Mouse (Mus musculus) left cerebral cortex, postnatal 10 days (tissue): ENCODE data around the gene Dntt. TPM values are rescaled to one million over a fixed set of nuclear protein-coding genes. Genes with fewer than 3 reads are reported as not detected.

ENCODE experiments used
- DNase-seq, 2 experiments: peaks; one replicate each; pipeline ENCODE4 v3.0.0; 2021 to 2022; ENCODE audit warnings: low spot score in 2 of 2, mixed read lengths in 1 of 2; ENCODE audit errors: extremely low spot score in 1 of 2
- intact Hi-C: fragments of 180-260 bp; cut with DNase I; formaldehyde crosslinking; loops from one replicate; pipeline ENCODE4 v1.15.1; 2025
- total RNA-seq, 2 experiments: library from RNA; stranded (reverse); gene quantifications; 2 replicates each; pipeline ENCODE4 v1.2.3; 2021

The Dntt gene
- under 1 TPM in 1 of 2 experiments, not detected in 1; 0.18 TPM for total RNA-seq

DNA sequence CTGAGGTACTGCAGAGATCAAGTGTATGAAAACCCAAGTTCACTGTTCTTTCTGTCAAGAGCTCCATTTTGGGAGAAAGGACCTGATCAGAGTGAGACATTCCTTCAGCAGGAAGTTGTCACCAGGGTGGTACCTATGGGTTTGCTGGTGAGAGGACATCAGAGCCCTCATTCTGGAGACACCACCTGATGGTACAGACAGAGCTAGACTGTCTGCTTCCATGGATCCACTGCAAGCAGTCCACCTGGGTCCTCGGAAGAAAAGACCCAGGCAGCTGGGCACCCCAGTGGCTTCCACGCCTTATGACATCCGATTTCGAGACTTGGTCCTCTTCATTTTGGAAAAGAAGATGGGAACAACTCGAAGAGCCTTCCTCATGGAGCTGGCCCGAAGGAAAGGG, at the start of gene Dntt:
Gene Dntt (plus strand): TSS at position 57 of the 400 bp plus-strand sequence.
- no peak for DNase-seq
- intact Hi-C loops = no loop called here

- DNase-seq = no peak
- intact Hi-C loops = no loop called here
Measured at GRCm38 (mm10) chr19:40980671-40981070, 48.4 kb upstream of the Dntt start.

GRCm38 (mm10) chr19:40984536-40984935, 44.5 kb upstream of the Dntt start:
- intact Hi-C loops = no loop called here
- DNase-seq = peak in 1 of 2 experiments; percentile 34

DNA sequence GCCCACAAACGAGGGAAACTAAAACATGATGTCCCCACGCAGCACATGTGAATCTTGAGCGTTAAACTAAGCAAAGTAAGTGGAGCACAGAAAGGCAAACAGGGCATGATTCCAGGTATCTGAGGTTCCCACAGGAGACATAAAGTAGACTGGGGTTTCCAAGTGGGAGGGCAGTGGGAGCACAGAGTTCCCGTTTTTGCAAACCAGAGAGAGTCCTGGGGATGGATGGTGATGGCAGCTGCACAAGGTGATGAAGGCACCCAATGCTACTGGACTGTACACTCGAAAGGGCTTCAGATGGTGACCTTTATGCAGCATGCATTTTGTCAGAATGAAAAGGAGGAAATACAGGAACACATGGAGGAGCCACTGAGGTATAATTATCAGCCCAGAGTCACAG, 40.2 kb upstream of the Dntt start:
- DNase-seq = no peak

DNA sequence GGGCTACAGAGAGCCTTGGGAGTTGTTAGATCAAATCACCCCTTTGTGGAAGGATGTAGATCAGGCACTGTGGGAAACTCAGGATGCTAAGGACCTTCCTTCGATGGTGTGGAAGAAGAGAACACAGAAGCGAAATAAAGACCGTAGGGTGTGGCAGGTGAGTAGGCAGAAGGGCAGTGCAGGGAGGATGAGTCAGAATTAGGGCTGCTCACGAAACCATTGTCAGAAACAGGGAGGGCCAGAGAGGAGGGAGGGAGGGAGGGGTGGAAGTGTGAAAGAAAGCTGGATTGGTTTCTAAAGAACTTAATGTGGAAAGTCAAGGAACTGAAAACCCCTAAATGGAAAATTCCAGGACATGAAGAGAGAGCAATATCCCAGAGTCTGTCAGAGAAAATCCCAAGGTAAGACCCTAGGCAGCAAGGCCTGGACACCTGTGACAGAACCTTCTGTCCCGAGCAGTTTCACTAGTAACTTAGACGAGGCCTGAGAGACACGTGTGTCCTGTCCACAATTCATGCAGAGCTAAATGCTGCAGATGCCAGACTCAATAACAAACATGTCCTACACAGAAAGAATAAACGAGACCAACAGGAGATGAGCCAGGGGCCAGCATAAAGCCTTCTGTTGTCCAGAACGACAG, 39.0 kb upstream of the Dntt start:
- no peak for DNase-seq
- intact Hi-C loops = no loop called here

More for the DNA sequence above, 40.2 kb upstream of the Dntt start:
- intact Hi-C loops = no loop called here

- DNase-seq = no peak
- intact Hi-C loops = no loop called here
Measured at GRCm38 (mm10) chr19:40990781-40991343, 38.2 kb upstream of the Dntt start.

GRCm38 (mm10) chr19:40991626-40992025, 37.4 kb upstream of the Dntt start:
- intact Hi-C loops = no loop called here
- no peak for DNase-seq

DNA sequence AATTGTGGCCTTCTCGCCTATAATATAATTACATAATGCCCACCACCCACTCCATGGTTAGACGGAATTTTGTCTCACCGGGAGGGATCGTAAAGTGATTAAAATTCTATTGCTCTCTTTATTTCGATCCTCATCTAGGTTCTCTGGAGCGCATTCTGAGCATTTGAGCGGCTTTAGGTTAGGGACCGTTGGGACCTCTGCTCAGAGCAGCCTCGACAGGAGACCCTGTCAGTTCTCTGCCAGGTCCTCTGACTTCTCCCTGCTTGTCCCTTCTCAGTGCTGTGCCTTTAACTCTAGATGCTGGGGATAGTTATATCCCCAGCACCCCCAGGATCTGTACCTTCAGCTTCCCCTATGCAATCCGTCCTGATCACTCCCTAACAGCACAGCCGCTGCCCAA, 37.0 kb upstream of the Dntt start:
- intact Hi-C loops = no loop called here
- DNase-seq = no peak

GRCm38 (mm10) chr19:40992517-40993044, 36.5 kb upstream of the Dntt start:
- DNase-seq = no peak
- intact Hi-C loops = no loop called here

- intact Hi-C loops = no loop called here
- DNase-seq = no peak
Measured at GRCm38 (mm10) chr19:40993356-40993755, 35.7 kb upstream of the Dntt start.

DNA sequence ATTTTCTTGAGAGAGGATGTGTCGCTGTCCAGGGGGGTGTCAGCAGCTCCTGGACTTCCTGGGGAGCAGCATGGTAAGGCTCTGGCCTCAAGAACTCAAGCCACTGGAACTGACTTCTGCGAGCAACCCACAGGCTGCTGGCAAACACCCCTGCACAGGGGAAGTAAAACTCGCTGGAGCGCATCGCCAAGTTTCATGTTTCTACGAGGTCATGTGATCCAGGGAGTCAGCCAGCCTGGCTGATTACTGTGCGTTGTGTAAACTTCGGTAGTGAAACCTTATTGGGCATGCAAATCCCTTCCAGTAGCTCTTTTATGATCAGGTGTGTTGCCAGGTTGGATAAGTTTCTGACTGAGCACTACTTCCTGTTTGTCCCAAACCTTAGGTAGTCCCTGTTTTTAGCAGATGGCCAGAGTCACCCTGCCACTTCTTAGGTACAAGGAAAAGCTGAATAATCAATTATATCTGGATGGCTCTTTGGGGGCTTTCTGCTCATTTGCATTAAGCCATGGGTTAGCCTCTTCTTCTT, 35.0 kb upstream of the Dntt start, which contains the start of gene Blnk:
Gene Blnk (minus strand): TSS at position 479 of the 529 bp plus-strand sequence.
- intact Hi-C loops = no loop called here
- peak; percentile 52 to 63 for DNase-seq

DNA sequence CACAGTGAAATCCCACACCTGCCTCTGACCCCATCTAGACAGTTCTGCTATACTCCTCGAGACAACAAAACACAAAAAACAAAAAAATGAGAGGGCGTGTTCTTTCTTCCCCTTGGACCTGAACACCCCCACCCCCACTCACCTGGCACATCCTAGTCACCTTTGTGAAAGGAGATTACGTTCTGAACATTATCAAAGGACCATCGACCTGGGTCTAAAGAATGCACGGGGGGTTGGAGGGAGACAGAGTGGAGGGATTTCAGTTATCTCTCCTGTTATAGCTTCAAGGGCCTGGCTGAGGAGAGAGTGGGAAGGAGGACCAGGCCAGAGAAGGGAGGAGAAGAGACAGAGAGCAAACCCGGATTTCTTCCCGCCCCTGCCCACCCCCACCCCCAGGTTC, 34.2 kb upstream of the Dntt start:
- intact Hi-C loops = no loop called here
- no peak for DNase-seq

- intact Hi-C loops = no loop called here
- no peak for DNase-seq
Measured at GRCm38 (mm10) chr19:40995449-40996401, 33.4 kb upstream of the Dntt start.

DNA sequence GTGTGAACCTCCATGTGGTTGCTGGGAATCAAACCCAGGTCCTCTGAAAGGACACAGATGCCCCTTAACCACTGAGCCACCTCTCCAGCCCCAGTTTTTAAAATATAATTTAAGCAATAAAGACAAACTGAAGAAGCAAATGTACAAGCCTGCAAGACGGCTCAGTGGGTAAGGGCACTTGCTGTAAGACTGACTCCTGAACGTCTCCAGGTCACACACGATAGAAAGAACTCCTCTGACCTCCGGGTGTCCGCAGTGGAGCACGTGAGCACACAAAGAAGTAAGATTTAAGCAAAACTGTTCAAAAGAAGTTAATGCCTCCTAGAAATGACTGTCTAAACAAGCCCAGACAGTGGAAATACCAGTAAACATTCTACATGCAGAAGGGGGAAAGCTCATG, 32.4 kb upstream of the Dntt start:
- intact Hi-C loops = no loop called here
- DNase-seq = no peak

DNA sequence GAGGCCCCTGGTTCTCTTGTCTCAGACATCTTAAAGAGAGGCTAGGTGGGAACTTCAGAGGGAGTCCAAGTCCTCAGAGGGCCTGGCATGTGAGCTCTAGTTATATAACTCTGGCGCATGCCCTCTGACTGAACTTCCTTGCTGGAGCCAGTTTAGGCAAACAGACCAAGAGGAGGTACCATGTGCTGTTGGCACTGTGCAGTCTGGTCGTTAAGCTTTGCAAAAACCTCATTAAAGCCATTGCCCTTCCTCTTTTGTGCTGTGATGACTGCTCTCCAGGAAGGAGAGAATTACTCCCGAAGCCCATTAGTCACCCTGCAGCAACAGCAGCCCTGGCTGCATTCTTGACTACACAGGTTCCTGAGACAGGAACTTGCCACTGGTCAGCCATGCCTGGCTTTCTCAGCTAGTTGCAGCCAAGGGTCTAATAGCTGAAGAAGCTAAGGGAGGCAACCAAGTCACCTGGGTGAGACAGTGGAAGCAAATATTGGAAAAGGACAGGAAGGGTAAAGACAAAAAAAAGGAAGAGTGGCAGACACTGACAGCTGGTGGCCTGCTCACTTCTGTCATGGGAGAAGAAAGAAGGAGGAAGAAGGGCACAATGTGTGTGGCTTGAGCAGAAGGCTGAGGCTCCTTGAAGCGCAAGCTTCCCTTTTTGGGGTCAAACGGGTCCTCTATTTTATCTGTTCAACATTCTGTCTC, 30.5 kb upstream of the Dntt start:
- intact Hi-C loops = no loop called here
- DNase-seq = no peak

DNA sequence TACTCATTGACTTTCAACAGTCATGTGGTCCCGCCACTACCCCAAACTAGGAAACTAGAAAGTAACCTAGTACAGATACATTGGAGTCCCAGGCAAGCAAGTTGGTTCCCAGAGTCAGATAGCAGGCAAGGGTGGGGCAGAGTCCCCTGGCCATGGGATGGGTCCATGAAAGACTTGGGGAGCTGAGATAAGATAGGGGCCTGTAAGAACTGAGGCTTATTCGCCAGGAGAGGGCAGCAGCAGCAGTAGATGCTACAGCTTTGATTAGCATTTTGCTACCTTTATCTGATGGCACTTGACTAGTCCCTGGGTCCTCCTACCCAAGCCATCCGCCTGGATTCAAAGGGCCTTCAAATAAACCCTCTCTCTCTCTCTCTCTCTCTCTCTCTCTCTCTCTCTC, 29.5 kb upstream of the Dntt start:
- intact Hi-C loops = no loop called here
- DNase-seq = no peak

DNA sequence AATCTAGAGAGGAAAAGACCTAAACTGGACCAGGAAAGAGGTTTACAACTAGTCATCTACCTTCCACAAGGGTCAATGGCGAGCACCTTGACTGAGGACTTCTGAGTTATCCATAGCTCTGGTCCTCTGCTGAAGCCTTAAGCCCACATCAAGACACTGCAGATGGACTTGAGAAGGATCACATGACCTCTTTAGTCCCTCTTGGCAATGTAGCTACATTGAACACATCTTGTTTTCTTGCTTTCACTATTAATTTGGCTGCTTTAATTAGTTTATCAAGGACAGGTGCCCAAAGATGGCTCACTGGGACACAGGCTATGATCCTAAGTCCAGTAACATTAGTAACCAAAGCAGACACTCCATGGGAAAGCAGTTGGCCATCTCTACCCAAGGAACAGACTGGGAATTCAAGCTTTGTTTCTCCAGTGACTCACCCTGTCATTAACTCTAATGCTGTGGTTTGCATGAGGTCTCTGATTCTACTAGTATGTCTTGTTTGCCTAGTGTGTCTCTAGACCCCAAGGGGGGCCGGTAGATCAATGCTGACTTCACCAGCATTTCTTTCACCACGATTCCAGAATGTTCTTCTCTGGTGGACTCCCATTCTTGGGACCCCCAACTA, 25.3 kb upstream of the Dntt start:
- intact Hi-C loops = no loop called here
- DNase-seq = no peak

DNA sequence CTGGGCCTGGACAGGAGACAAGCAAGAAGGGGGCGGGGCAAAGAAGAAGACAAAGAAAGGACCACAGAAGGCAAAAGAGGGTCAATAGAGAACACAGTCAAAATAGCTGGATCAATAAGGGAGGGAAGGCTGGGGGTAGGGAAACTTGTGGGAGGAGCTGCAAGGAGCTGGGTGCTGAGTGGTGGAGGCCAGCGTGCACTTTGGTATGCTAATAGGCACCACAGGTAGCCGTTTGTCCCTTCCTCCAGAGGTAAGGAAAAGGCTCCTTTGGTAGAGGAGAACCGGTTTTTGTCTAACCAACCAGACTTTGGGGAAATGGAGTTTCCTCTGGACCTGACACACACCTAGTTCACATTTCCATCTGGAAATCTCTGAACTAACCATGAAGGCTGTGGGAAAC, 22.5 kb upstream of the Dntt start:
- DNase-seq = no peak
- intact Hi-C loops = no loop called here
